Mouse (Mus musculus) urinary bladder, postnatal 4 days (tissue): ENCODE results near the gene BC034090.
"Not testable (repeated sequence)": the region's sequence is repeated elsewhere in the genome, so short reads cannot be mapped to it uniquely, and the experiment has no call there.

Source experiments
- DNase-seq, 2 experiments: peaks; one replicate each; pipeline ENCODE4 v3.0.0; 2021 to 2022; ENCODE audit warnings: low spot score in 2 of 2

BC034090 gene

GRCm38 (mm10) chr1:155191671-155192070 is 52.6 kb downstream of the BC034090 start:
- DNase-seq = no peak

GRCm38 (mm10) chr1:155191219-155191618 is 53.0 kb downstream of the BC034090 start:
- no peak for DNase-seq

- DNase-seq = no peak
Observed at GRCm38 (mm10) chr1:155188656-155189055, 55.6 kb downstream of the BC034090 start.

GRCm38 (mm10) chr1:155184191-155184590 is 60.1 kb downstream of the BC034090 start:
- DNase-seq = no peak

- no peak for DNase-seq
Observed at GRCm38 (mm10) chr1:155178192-155178924, 65.9 kb downstream of the BC034090 start.

- DNase-seq = no peak
Observed at GRCm38 (mm10) chr1:155174424-155174823, 69.8 kb downstream of the BC034090 start.

- DNase-seq = not testable (repeated sequence)
Observed at GRCm38 (mm10) chr1:155173644-155174016, 70.6 kb downstream of the BC034090 start.

GRCm38 (mm10) chr1:155172895-155173643 is 71.2 kb downstream of the BC034090 start:
- no peak for DNase-seq

- no peak for DNase-seq
Observed at GRCm38 (mm10) chr1:155169935-155170334, 74.3 kb downstream of the BC034090 start.

- no peak for DNase-seq
Observed at GRCm38 (mm10) chr1:155167453-155167852, 76.8 kb downstream of the BC034090 start.
